Mouse (Mus musculus): ENCODE measurements around the gene Ttf2. TPM values are rescaled to one million over a fixed set of nuclear protein-coding genes. Genes with fewer than 3 reads are reported as not detected.

Gene Ttf2
- polyA plus RNA-seq, 1 experiment from 2014 or later = 29.6 TPM

DNA sequence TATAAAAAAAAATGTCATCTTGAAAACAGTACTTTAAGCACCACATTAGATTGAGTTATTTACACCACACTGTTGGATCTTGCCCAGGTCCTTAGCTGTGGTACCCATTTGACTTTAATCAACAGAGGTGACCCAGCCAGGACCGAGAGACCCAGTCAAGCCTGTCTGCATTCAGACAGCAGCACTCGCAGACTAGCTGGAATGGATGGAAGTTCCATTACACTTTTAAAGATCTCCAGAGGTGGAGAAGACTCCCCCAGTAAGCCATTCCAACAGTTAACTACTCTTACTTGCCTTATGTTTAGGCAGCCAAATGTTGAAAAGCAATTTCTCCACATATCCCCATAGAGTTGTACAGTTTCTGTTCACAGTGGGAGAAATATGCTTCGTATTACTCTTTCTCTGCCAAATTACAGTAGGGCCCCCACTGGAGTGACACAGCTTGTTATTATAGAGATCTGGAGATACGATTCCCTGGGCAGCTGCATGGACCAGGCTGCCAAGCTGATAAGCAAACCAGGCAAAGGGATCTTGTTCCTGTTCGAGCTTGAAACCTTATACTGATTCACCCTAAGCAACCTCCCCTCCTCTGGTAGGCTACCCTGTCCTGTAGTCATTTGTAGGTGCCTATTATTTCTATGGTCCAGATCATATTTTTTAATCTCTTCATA, 37.8 kb upstream of the Ttf2 start:
- in situ Hi-C loops (cut with MboI; ENCODE audit: low pct_unique_long_range_greater_than_20kb) = no loop called here
- POLR2A ChIA-PET = interaction anchor here (0.6 to 0.7 kb wide), 2 partner anchors 8 to 164 kb away, joined by 3 to 9 read pairs; no protein-coding TSS in a partner anchor
- DNase-seq (ENCODE audit: low read depth, low spot score) = no peak
- no peak for TF ChIP-seq CTCF (IDR thresholded peaks at IDR 0.05)
- ATAC-seq = no peak
- CTCF ChIA-PET = interaction anchor here (0.9 to 2.1 kb wide), 6 partner anchors 8 to 33 kb away, joined by 3 to 9 read pairs (median 4); no protein-coding TSS in a partner anchor
- no peaks in the 10 kb centered on the region for H3K27me3 ChIP-seq

- no peak for ATAC-seq
- in situ Hi-C loops (cut with MboI; ENCODE audit: low pct_unique_long_range_greater_than_20kb) = no loop called here
Measured at GRCm38 (mm10) chr3:101005392-101005791, 35.9 kb upstream of the Ttf2 start.

GRCm38 (mm10) chr3:101003575-101004356, 34.3 kb upstream of the Ttf2 start:
- CTCF ChIA-PET = interaction anchor here (0.9 to 1.5 kb wide), 4 partner anchors 8 to 28 kb away, joined by 3 to 4 read pairs (median 3); partner anchors contain the start of gene Cd101
- TF ChIP-seq CTCF (IDR thresholded peaks at IDR 0.05) = no peak
- in situ Hi-C loops (cut with MboI; ENCODE audit: low pct_unique_long_range_greater_than_20kb) = no loop called here

More at GRCm38 (mm10) chr3:101005392-101005791, 35.9 kb upstream of the Ttf2 start:
- no peak for DNase-seq (ENCODE audit: low read depth, low spot score)
- CTCF ChIA-PET = interaction anchor here (0.6 to 1.7 kb wide), 5 partner anchors 9 to 112 kb away, joined by 3 to 4 read pairs (median 3); no protein-coding TSS in a partner anchor
- no peaks in the 10 kb centered on the region for H3K27me3 ChIP-seq
- POLR2A ChIA-PET = interaction anchor here (0.6 kb wide), 2 partner anchors 10 to 238 kb away, joined by 3 read pairs; no protein-coding TSS in a partner anchor
- TF ChIP-seq CTCF (IDR thresholded peaks at IDR 0.05) = no peak

GRCm38 (mm10) chr3:100999732-101000131, 30.3 kb upstream of the Ttf2 start:
- DNase-seq (ENCODE audit: low read depth, low spot score) = no peak
- ChIA-PET POLR2A (interaction anchor here (0.6 to 0.8 kb wide), 3 partner anchors 11 to 543 kb away, joined by 3 to 5 read pairs (median 4); no protein-coding TSS in a partner anchor), CTCF (interaction anchor here (0.9 to 4.8 kb wide), 12 partner anchors 9 to 79 kb away, joined by 3 to 33 read pairs (median 6); no protein-coding TSS in a partner anchor)
- no peak for TF ChIP-seq CTCF (IDR thresholded peaks at IDR 0.05)
- no peaks in the 10 kb centered on the region for H3K27me3 ChIP-seq
- in situ Hi-C loops (cut with MboI; ENCODE audit: low pct_unique_long_range_greater_than_20kb) = no loop called here
- ATAC-seq = no peak

More at GRCm38 (mm10) chr3:101003575-101004356, 34.3 kb upstream of the Ttf2 start:
- no peak for DNase-seq (ENCODE audit: low read depth, low spot score)
- H3K27me3 ChIP-seq = no peaks in the 10 kb centered on the region
- POLR2A ChIA-PET = no interaction called here
- no peak for ATAC-seq

- CTCF ChIA-PET = interaction anchor here (0.9 to 4.8 kb wide), 15 partner anchors 9 to 298 kb away, joined by 3 to 33 read pairs (median 5); no protein-coding TSS in a partner anchor
- in situ Hi-C loops (cut with MboI; ENCODE audit: low pct_unique_long_range_greater_than_20kb) = no loop called here
Measured at GRCm38 (mm10) chr3:100998904-100999340, 29.5 kb upstream of the Ttf2 start.

DNA sequence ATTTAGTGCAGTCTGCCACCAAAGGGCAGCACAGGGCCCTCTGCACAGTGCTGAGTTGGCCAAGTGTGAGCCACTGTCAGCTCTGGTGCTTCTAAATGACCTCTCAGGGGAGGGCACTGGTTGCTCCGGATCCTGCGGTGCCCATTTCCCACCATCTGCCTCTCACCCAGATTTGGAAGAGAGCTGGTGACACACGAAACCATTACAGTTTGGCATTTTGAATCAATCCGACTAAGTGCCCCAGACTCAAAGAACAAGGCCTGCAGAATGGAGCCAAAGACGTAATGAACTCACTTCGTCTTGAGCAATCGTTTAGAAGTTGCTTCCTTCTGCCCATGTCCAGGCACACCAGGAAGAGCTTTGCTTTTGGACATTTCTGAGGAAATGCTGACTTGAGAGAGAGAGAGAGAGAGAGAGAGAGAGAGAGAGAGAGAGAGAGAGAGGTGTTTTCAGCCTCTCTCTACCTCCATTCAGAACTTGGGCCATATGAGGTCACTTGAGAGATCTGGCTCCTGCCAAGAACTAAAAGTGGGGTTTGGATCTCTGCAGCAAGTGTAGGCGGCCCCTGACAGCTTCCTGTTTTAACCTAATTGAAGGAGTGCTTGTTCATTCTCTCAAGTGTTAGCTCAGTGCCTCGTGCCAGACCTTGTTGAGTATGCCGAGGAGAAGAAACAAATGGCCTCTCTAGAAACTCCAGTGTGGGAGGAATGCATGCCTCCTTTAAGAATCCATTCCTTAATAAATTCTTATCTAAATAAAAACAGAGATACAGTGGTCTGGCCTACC, 28.5 kb upstream of the Ttf2 start:
- no peak for TF ChIP-seq CTCF (IDR thresholded peaks at IDR 0.05)
- ChIA-PET CTCF (interaction anchor here (1.1 to 4.8 kb wide), 8 partner anchors 9 to 71 kb away, joined by 3 to 33 read pairs (median 8); no protein-coding TSS in a partner anchor), POLR2A (interaction anchor here (0.7 kb wide), 1 partner anchor 33 kb away, joined by 3 read pairs; no protein-coding TSS in a partner anchor)
- in situ Hi-C loops (cut with MboI; ENCODE audit: low pct_unique_long_range_greater_than_20kb) = no loop called here
- no peaks in the 10 kb centered on the region for H3K27me3 ChIP-seq
- no peak for ATAC-seq
- DNase-seq (ENCODE audit: low read depth, low spot score) = no peak

More at GRCm38 (mm10) chr3:100998904-100999340, 29.5 kb upstream of the Ttf2 start:
- DNase-seq (ENCODE audit: low read depth, low spot score) (no peak), ATAC-seq (no peak)
- POLR2A ChIA-PET = no interaction called here
- no peaks in the 10 kb centered on the region for H3K27me3 ChIP-seq
- peak; percentile 91 for TF ChIP-seq CTCF (IDR thresholded peaks at IDR 0.05)

- in situ Hi-C loops (cut with MboI; ENCODE audit: low pct_unique_long_range_greater_than_20kb) = no loop called here
- ChIA-PET POLR2A (no interaction called here), CTCF (interaction anchor here (2.0 kb wide), 1 partner anchor 96 kb away, joined by 5 read pairs; no protein-coding TSS in a partner anchor)
- no peaks in the 10 kb centered on the region for H3K27me3 ChIP-seq
- no peak for TF ChIP-seq CTCF (IDR thresholded peaks at IDR 0.05)
- DNase-seq (ENCODE audit: low read depth, low spot score) (no peak), ATAC-seq (no peak)
Measured at GRCm38 (mm10) chr3:100994252-100994651, 24.8 kb upstream of the Ttf2 start.

DNA sequence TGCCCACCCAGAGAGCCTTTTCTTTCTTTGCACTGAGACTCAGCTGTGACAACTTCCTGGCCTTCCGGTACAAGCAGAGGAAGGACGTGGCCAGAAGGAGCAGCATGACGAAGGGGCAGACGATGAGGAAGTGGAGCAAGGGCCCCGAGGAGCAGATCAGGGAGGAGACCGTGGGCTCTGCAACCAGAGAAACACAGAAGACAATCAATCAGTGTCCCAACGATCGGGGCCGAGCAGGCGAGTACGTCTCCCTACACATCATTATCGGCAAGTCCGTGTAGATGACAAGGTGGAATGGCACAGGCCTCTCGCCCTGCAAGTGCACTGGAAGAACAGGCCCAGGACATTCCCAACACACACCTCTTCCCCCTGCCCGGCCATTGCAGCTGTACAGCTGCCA, 24.3 kb upstream of the Ttf2 start:
- no peak for TF ChIP-seq CTCF (IDR thresholded peaks at IDR 0.05)
- in situ Hi-C loops (cut with MboI; ENCODE audit: low pct_unique_long_range_greater_than_20kb) = no loop called here
- H3K27me3 ChIP-seq = no peaks in the 10 kb centered on the region
- DNase-seq (ENCODE audit: low read depth, low spot score) (no peak), ATAC-seq (no peak)
- ChIA-PET POLR2A (no interaction called here), CTCF (interaction anchor here (2.0 kb wide), 1 partner anchor 96 kb away, joined by 5 read pairs; no protein-coding TSS in a partner anchor)

DNA sequence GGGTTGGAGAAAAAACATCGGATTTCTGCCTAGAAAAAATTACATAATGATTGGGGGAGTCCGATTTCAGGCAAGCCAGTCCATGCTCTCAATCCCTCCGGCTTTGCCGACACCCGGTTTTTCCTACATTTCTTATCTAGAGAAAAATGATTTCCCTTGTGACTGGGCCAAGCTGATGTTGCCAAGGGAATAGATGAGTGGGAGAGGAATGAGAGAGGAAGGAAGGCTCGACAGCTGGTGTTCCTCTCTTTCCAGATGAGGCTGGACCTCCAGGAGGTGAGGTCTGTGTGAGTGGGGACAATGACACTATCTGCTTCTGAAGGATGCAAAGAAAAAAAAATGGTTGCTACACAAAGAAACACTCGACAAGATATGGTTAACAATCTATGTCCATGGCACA, 23.7 kb upstream of the Ttf2 start:
- no peak for TF ChIP-seq CTCF (IDR thresholded peaks at IDR 0.05)
- ChIA-PET POLR2A (no interaction called here), CTCF (no interaction called here)
- DNase-seq (ENCODE audit: low read depth, low spot score) (no peak), ATAC-seq (no peak)
- in situ Hi-C loops (cut with MboI; ENCODE audit: low pct_unique_long_range_greater_than_20kb) = no loop called here
- no peaks in the 10 kb centered on the region for H3K27me3 ChIP-seq

All from Patski (cell line).